Mouse (Mus musculus) brown adipose tissue, adult 24 weeks (tissue): ENCODE measurements around the gene Akap13. TPM values are rescaled to one million over a fixed set of nuclear protein-coding genes. Genes with fewer than 3 reads are reported as not detected.

Experiments
- H3K27ac ChIP-seq: fragments of 200-500 bp; replicated peaks from 2 replicates; pipeline ENCODE4 v1.5.1; 2012; ENCODE audit warnings: low read depth, mild to moderate bottlenecking, low read length
- H3K4me1 ChIP-seq: fragments of 200-500 bp; 2 replicates; pipeline ENCODE4 v1.6.1; 2012; ENCODE audit warnings: low read length, mixed read lengths; ENCODE audit not compliant: control insufficient read depth, insufficient read depth, insufficient read length
- H3K4me3 ChIP-seq: fragments of 200-500 bp; 2 replicates; pipeline ENCODE4 v1.5.1; 2012; ENCODE audit warnings: low read depth, mild to moderate bottlenecking, low read length, moderate library complexity; ENCODE audit not compliant: insufficient read depth
- polyA plus RNA-seq: library from polyadenylated mRNA; stranded (reverse); fragments of >200 nt; gene quantifications from 2 replicates; pipeline ENCODE4 v1.2.4, GENCODE M21; 2012; ENCODE audit not compliant: missing spikeins, insufficient read depth, insufficient read length

The Akap13 gene
- polyA plus RNA-seq, 1 experiment, result 24.8 TPM

GRCm38 (mm10) chr7:75478060-75478459 is 22.7 kb downstream of the Akap13 start:
- Histone ChIP-seq H3K4me3 (no peak overlapping the region), H3K27ac (no peak overlapping the region), H3K4me1 (peaks cover under 1% of the 10 kb centered on the region; the same call in 1 of the 2 replicates)

- H3K27ac ChIP-seq, result no peak overlapping the region
Measured at GRCm38 (mm10) chr7:75480721-75481426, 25.5 kb downstream of the Akap13 start.

GRCm38 (mm10) chr7:75486031-75486430 is 30.7 kb downstream of the Akap13 start:
- Histone ChIP-seq H3K4me1 (0 out of 2 replicates have a peak, but pooled peaks cover 2% of the 10 kb centered on the region), H3K4me3 (no peak overlapping the region), H3K27ac (no peak overlapping the region)

More at GRCm38 (mm10) chr7:75480721-75481426, 25.5 kb downstream of the Akap13 start:
- Histone ChIP-seq H3K4me3 (no peak overlapping the region), H3K4me1 (0 out of 2 replicates have a peak, but pooled peaks cover 2% of the 10 kb centered on the region)

GRCm38 (mm10) chr7:75495941-75496441 is 40.7 kb downstream of the Akap13 start:
- H3K4me3 ChIP-seq, result no peak overlapping the region
- no peak overlapping the region for H3K27ac ChIP-seq
- peaks cover 6% of the 10 kb centered on the region; the same call in 1 of the 2 replicates for H3K4me1 ChIP-seq

- no peak overlapping the region for H3K4me3 ChIP-seq
- H3K27ac ChIP-seq, result no peak overlapping the region
- peaks cover 6% of the 10 kb centered on the region; the same call in 1 of the 2 replicates for H3K4me1 ChIP-seq
Measured at GRCm38 (mm10) chr7:75498627-75499026, 43.3 kb downstream of the Akap13 start.

GRCm38 (mm10) chr7:75499271-75499670 is 43.9 kb downstream of the Akap13 start:
- Histone ChIP-seq H3K4me3 (no peak overlapping the region), H3K27ac (no peak overlapping the region), H3K4me1 (peaks cover 8% of the 10 kb centered on the region)

- no peak overlapping the region for H3K27ac ChIP-seq
- H3K4me3 ChIP-seq, result no peak overlapping the region
- H3K4me1 ChIP-seq, result peaks cover 10% of the 10 kb centered on the region
Measured at GRCm38 (mm10) chr7:75500164-75500563, 44.8 kb downstream of the Akap13 start.

- H3K27ac ChIP-seq, result no peak overlapping the region
- peaks cover 10% of the 10 kb centered on the region for H3K4me1 ChIP-seq
- no peak overlapping the region for H3K4me3 ChIP-seq
Measured at GRCm38 (mm10) chr7:75500793-75501192, 45.5 kb downstream of the Akap13 start.

- Histone ChIP-seq H3K4me1 (peaks cover 5% of the 10 kb centered on the region; the same call in 1 of the 2 replicates), H3K27ac (no peak overlapping the region), H3K4me3 (no peak overlapping the region)
Measured at GRCm38 (mm10) chr7:75504524-75504923, 49.2 kb downstream of the Akap13 start.

GRCm38 (mm10) chr7:75506628-75507027 is 51.3 kb downstream of the Akap13 start:
- no peak overlapping the region for H3K4me3 ChIP-seq
- H3K4me1 ChIP-seq, result peaks cover 5% of the 10 kb centered on the region; the same call in 1 of the 2 replicates
- H3K27ac ChIP-seq, result no peak overlapping the region

- H3K4me3 ChIP-seq, result no peak overlapping the region
- H3K4me1 ChIP-seq, result 0 out of 2 replicates have a peak, but pooled peaks cover 2% of the 10 kb centered on the region
- H3K27ac ChIP-seq, result no peak overlapping the region
Measured at GRCm38 (mm10) chr7:75509085-75509873, 53.9 kb downstream of the Akap13 start.

GRCm38 (mm10) chr7:75515472-75515871 is 60.1 kb downstream of the Akap13 start:
- Histone ChIP-seq H3K4me1 (peaks cover 16% of the 10 kb centered on the region), H3K27ac (no peak overlapping the region), H3K4me3 (no peak overlapping the region)

GRCm38 (mm10) chr7:75516716-75517619 is 61.6 kb downstream of the Akap13 start:
- Histone ChIP-seq H3K4me3 (no peak overlapping the region), H3K27ac (no peak overlapping the region), H3K4me1 (peaks cover 16% of the 10 kb centered on the region)

GRCm38 (mm10) chr7:75520531-75520930 is 65.2 kb downstream of the Akap13 start:
- Histone ChIP-seq H3K4me3 (no peak overlapping the region), H3K4me1 (peaks cover 13% of the 10 kb centered on the region)

More at GRCm38 (mm10) chr7:75520531-75520930, 65.2 kb downstream of the Akap13 start:
- no peak overlapping the region for H3K27ac ChIP-seq
